Mouse (Mus musculus) liver, embryonic 18 days (tissue): ENCODE measurements around the gene Sgip1. TPM values are rescaled to one million over a fixed set of nuclear protein-coding genes. Genes with fewer than 3 reads are reported as not detected.

Experiments
- polyA plus RNA-seq: library from polyadenylated mRNA; depleted of rRNA; stranded (reverse); fragments of >200 nt; gene quantifications from 2 replicates; pipeline ENCODE4 v1.2.3, GENCODE M21; 2012; rRNA removed

Sgip1 gene
- polyA plus RNA-seq, result 0.19 and 0.49 TPM in 2 replicates

DNA sequence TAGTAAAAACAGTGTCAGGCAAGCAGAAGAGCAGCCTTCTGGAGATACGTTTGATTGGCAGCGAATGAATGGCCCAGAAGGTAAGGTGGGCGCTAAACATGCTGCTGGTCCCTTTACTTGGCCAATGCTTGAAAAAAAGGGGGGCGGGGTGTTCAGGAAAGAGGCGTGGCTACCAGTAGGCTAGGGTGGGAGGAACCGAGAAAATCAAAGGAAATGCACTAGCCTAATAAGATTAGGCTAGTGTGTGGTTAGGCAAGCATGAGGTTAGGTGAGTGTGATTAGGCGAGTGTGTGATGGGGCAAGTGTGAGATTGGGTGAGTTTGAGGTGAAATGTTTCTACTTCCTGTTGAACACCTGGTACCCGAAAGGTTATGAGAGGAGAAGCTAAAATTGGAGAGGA lies at the start of gene Sgip1:
Gene Sgip1, plus strand, starts transcription at position 11 of the 400 bp plus-strand sequence.

DNA sequence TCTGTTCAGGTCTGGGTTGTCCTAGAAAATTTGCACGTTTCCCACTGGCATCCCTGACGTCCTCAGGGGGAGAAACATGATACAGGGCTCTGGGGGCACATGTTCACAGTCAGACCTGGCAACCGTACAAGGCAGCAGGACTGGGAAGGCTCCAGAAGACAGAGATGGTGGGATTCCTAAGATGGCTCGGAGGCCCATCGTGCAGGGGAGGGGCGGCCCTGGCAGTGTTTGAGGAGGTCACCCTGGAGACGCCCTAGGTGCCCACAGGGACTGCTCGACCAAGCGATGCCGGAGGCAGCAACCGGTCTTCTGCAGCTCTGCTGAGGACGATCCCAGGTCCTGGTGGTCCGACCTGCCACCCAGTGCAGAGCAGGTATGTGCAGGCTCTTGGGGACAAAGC lies 237.3 kb downstream of the Sgip1 start, which contains the start of gene Tctex1d1:
Gene Tctex1d1, plus strand, starts transcription at position 167 of the 400 bp plus-strand sequence.

Other genes with a start within 250 kb of the Sgip1 start
- 0.03 and 0.11 TPM in 2 replicates for gene Tctex1d1, start 237.3 kb downstream of the Sgip1 start, polyA plus RNA-seq